8 mouse cellular contexts compared by ENCODE assay signal in the genomic region with DNA sequence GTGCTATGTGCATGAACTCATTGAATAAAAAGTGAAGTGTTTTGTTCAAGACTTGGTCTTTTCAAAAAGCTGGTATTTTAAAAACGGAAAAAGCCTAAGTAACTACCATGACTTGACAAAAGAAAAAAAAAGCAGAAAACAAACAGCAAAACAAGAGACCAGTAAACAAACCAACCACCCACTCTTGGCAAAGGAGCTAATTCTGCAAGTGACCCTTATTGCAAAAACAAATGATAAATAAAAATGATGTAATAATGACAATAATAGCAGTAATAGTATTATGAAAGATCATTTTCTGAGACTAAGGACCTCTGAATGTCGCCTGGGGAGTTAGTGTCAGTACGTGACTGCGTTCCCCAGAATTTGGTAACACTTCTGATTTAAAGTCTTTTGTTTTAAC. TPM values are rescaled to one million over a fixed set of nuclear protein-coding genes. Genes with fewer than 3 reads are reported as not detected.
DNase-seq lines count a peak whose midpoint lies in the region; ATAC-seq and TF ChIP-seq lines count a peak whose summit lies in the region.

No protein-coding gene starts in this region.

- TF ChIP-seq POLR2A in spleen, adult 2 months (IDR thresholded peaks at IDR 0.05; ENCODE audit: low read depth, low read length): no peak
- no peak for TF ChIP-seq POLR2A in small intestine, adult 2 months (IDR thresholded peaks at IDR 0.05; ENCODE audit: low read depth, low read length)
- no peak for TF ChIP-seq POLR2A in thymus, adult 2 months (IDR thresholded peaks at IDR 0.05; ENCODE audit: control insufficient read depth, extremely low read depth, insufficient read depth, low read length, poor library complexity)

- 5% methylated on average over 4 of the region's 4 CpGs for WGBS in spleen, adult 2 months
- 14% methylated on average over 4 of the region's 4 CpGs for WGBS in limb, embryonic 13.5 days
- 13% methylated on average over 4 of the region's 4 CpGs for WGBS in small intestine, adult 2 months
- 8% methylated on average over 4 of the region's 4 CpGs for WGBS in thymus, adult 2 months

- H3K4me2 ChIP-seq in limb, embryonic 13.5 days (replicated peaks): peak overlapping the region; percentile 62

- no peaks in the 10 kb centered on the region for H3K27me3 ChIP-seq in spleen, adult 2 months (ENCODE audit: control insufficient read depth, insufficient read depth, low read length)
- H3K27me3 ChIP-seq in limb, embryonic 13.5 days: no peaks in the 10 kb centered on the region
- no peaks in the 10 kb centered on the region for H3K27me3 ChIP-seq in small intestine, adult 2 months (ENCODE audit: control insufficient read depth, insufficient read depth, low read length)
- H3K27me3 ChIP-seq in thymus, adult 2 months (ENCODE audit: control insufficient read depth, insufficient read depth, low read length): no peaks in the 10 kb centered on the region

- peak overlapping the region; percentile 47; the same call in 1 of the 2 replicates for H3K27ac ChIP-seq in spleen, adult 2 months (ENCODE audit: insufficient read depth, low read length)
- no peak overlapping the region for H3K27ac ChIP-seq in limb, embryonic 13.5 days
- peak overlapping the region; percentile 25 for H3K27ac ChIP-seq in small intestine, adult 2 months (ENCODE audit: insufficient read depth, low read depth, low read length)
- no peak overlapping the region; the same call in 1 of the 2 replicates for H3K27ac ChIP-seq in thymus, adult 2 months (ENCODE audit: control insufficient read depth, insufficient read depth, low read length)

- peak overlapping the region; percentile 43 for H3K4me3 ChIP-seq in spleen, adult 2 months (ENCODE audit: extremely low read depth, insufficient read depth, insufficient read length)
- peak overlapping the region; percentile 99 for H3K4me3 ChIP-seq in limb, embryonic 13.5 days
- no peak overlapping the region for H3K4me3 ChIP-seq in small intestine, adult 2 months (ENCODE audit: low read depth, low read length)
- no peak overlapping the region for H3K4me3 ChIP-seq in thymus, adult 2 months (ENCODE audit: control insufficient read depth, insufficient read depth, low read length)

- ATAC-seq in cerebellum, adult (ENCODE audit: insufficient number of reproducible peaks, low FRiP score, low TSS enrichment): peak; percentile 2; the same call in 1 of the 2 replicates
- no peak for ATAC-seq in limb, embryonic 13.5 days (ENCODE audit: low FRiP score, low read depth)

- DNase-seq in cerebellum, adult 11-12 months: no peak
- no peak for DNase-seq in spleen, adult 2 months (ENCODE audit: low read depth in 1 of 2, low spot score in 2 of 2)
- no peak for DNase-seq in spleen, postnatal 10 days (ENCODE audit: low spot score in 2 of 2)
- no peak for DNase-seq in thymus, adult 2 months
- DNase-seq in spleen, postnatal 4 days (ENCODE audit: low spot score in 2 of 2): no peak

- H3K36me3 ChIP-seq in spleen, adult 2 months (ENCODE audit: control insufficient read depth, insufficient read depth, low read length): no peaks in the 10 kb centered on the region; the same call in 1 of the 2 replicates
- 0 out of 2 replicates have a peak, but pooled peaks cover under 1% of the 10 kb centered on the region for H3K36me3 ChIP-seq in limb, embryonic 13.5 days
- H3K36me3 ChIP-seq in small intestine, adult 2 months (ENCODE audit: control insufficient read depth, insufficient read depth, low read length): peaks cover 5% of the 10 kb centered on the region
- no peaks in the 10 kb centered on the region; the same call in 1 of the 2 replicates for H3K36me3 ChIP-seq in thymus, adult 2 months (ENCODE audit: control insufficient read depth, insufficient read depth, low read length)

- H3K9ac ChIP-seq in limb, embryonic 13.5 days: peak overlapping the region; percentile 58

- no peak for TF ChIP-seq CTCF in spleen, adult 2 months (IDR thresholded peaks at IDR 0.05; ENCODE audit: extremely low read depth, insufficient read depth, insufficient read length, insufficient replicate concordance)
- no peak for TF ChIP-seq CTCF in small intestine, adult 2 months (IDR thresholded peaks at IDR 0.05; ENCODE audit: extremely low read depth, insufficient read length, insufficient replicate concordance, low read depth, low read length)
- no peak for TF ChIP-seq CTCF in thymus, adult 2 months (IDR thresholded peaks at IDR 0.05; ENCODE audit: borderline replicate concordance, control insufficient read depth, extremely low read depth, insufficient read depth, low read length, poor library complexity)

- no peaks in the 10 kb centered on the region for H3K9me3 ChIP-seq in limb, embryonic 13.5 days

- peaks cover 6% of the 10 kb centered on the region for H3K4me1 ChIP-seq in spleen, adult 2 months (ENCODE audit: control insufficient read depth, insufficient read depth, insufficient read length)
- peaks cover 6% of the 10 kb centered on the region; the same call in 1 of the 2 replicates for H3K4me1 ChIP-seq in limb, embryonic 13.5 days
- 0 out of 2 replicates have a peak, but pooled peaks cover 3% of the 10 kb centered on the region for H3K4me1 ChIP-seq in small intestine, adult 2 months (ENCODE audit: control insufficient read depth, insufficient read depth, insufficient read length, low read length)
- peaks cover 5% of the 10 kb centered on the region for H3K4me1 ChIP-seq in thymus, adult 2 months (replicated peaks; ENCODE audit: control insufficient read depth, insufficient read depth, low read length)

RNA-seq across cellular contexts. Expression of a gene that starts 0.5 kb away (rescaled TPM):
- 39.4 and 59.1 TPM in 2 replicates for polyA plus RNA-seq in spleen, adult 2 months (2012; rRNA removed)
- 35.3 and 37.2 TPM in 2 replicates for polyA plus RNA-seq in limb, embryonic 13.5 days (2015; fragmentation: Nextera tagmentation; extraction: Ambion mirVana)
- polyA plus RNA-seq in small intestine, adult 2 months (2012; rRNA removed): 18.1 and 31.3 TPM in 2 replicates
- 91.7 and 104 TPM in 2 replicates for polyA plus RNA-seq in thymus, adult 2 months (2012; rRNA removed)

RNA-seq across cellular contexts. Expression of a gene that starts 15.0 kb away (rescaled TPM):
- polyA plus RNA-seq in spleen, adult 2 months (2012; rRNA removed): 4.2 and 5.2 TPM in 2 replicates
- polyA plus RNA-seq in limb, embryonic 13.5 days (2015; fragmentation: Nextera tagmentation; extraction: Ambion mirVana): 108 and 111 TPM in 2 replicates
- polyA plus RNA-seq in small intestine, adult 2 months (2012; rRNA removed): 7.2 and 8.4 TPM in 2 replicates
- polyA plus RNA-seq in thymus, adult 2 months (2012; rRNA removed): 6.9 and 12.8 TPM in 2 replicates

RNA-seq across cellular contexts. Expression of a gene that starts 15.7 kb away (rescaled TPM):
- polyA plus RNA-seq in spleen, adult 2 months (2012; rRNA removed): not detected in 2 replicates
- 1.9 and 2.0 TPM in 2 replicates for polyA plus RNA-seq in limb, embryonic 13.5 days (2015; fragmentation: Nextera tagmentation; extraction: Ambion mirVana)
- polyA plus RNA-seq in small intestine, adult 2 months (2012; rRNA removed): 0.14 TPM in 1 of 2 replicates, not detected in the other
- 0.18 TPM in 1 of 2 replicates, not detected in the other for polyA plus RNA-seq in thymus, adult 2 months (2012; rRNA removed)

RNA-seq across cellular contexts. Expression of a gene that starts 33.7 kb away (rescaled TPM):
- polyA plus RNA-seq in spleen, adult 2 months (2012; rRNA removed): 3.5 and 3.9 TPM in 2 replicates
- 39.0 and 41.2 TPM in 2 replicates for polyA plus RNA-seq in limb, embryonic 13.5 days (2015; fragmentation: Nextera tagmentation; extraction: Ambion mirVana)
- 4.8 and 6.5 TPM in 2 replicates for polyA plus RNA-seq in small intestine, adult 2 months (2012; rRNA removed)
- polyA plus RNA-seq in thymus, adult 2 months (2012; rRNA removed): 5.4 and 6.3 TPM in 2 replicates

RNA-seq across cellular contexts. Expression of a gene that starts 34.4 kb away (rescaled TPM):
- polyA plus RNA-seq in spleen, adult 2 months (2012; rRNA removed): 1.7 and 2.1 TPM in 2 replicates
- polyA plus RNA-seq in limb, embryonic 13.5 days (2015; fragmentation: Nextera tagmentation; extraction: Ambion mirVana): 4.2 and 4.7 TPM in 2 replicates
- polyA plus RNA-seq in small intestine, adult 2 months (2012; rRNA removed): 0.38 and 0.56 TPM in 2 replicates
- 5.0 and 6.0 TPM in 2 replicates for polyA plus RNA-seq in thymus, adult 2 months (2012; rRNA removed)

Comparison
In these comparisons a context has a peak if more than half of its experiments do, and no peak if none do; other contexts are left out.
1. H3K27ac ChIP-seq: peak in spleen, adult 2 months (single experiment) and small intestine, adult 2 months (single experiment); none in limb, embryonic 13.5 days (single experiment) and thymus, adult 2 months (single experiment).
2. H3K4me3 ChIP-seq: peak in spleen, adult 2 months (single experiment) and limb, embryonic 13.5 days (single experiment); none in small intestine, adult 2 months (single experiment) and thymus, adult 2 months (single experiment).